Mouse (Mus musculus) right cerebral cortex, postnatal 4 days (tissue): ENCODE results near the gene Dsel.

Experiments used
- DNase-seq: peaks from one replicate; pipeline ENCODE4 v3.0.0-alpha.2; 2022

Gene Dsel

DNA sequence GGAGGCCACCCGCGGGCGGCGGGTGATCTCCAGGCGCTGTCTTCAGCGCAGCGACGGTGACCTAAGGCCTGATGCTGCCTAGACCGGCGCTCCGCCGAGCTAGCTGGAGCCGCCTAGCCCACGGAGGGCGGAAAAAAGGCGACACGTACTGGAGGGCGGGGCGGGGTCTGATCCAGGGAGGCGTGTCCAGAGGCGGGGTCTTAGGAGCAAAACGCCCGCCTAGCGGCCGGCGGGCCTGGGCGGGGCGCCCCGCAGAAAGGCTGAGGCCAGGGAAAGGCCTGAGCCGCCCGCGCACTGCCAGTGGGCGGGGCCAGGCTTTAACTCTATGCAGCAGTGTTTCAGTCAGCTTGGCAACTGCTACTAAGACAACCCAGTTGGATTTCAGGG lies at the start of gene Dsel:
TSS of gene Dsel (minus strand) at position 140 of the 387 bp plus-strand sequence.
- peak; percentile 87 for DNase-seq

DNA sequence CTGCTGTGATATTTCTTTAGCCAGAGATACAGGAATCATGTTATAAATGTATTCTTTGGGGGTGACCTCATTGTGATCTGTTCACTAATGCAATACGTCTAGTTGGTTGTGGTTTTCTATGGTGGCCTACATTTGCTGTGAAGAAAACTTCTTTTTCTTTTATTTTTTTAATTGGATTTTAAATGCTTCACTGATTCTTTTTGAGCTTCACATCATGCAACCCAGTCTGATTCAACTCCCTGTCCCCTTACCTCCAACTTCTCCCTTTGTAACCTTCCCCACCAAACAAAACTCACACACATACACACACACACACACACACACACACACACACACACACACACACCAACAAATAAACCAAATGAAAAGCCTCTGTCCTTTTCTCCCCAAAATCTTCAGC lies 46.7 kb upstream of the Dsel start:
- DNase-seq, result no peak

DNA sequence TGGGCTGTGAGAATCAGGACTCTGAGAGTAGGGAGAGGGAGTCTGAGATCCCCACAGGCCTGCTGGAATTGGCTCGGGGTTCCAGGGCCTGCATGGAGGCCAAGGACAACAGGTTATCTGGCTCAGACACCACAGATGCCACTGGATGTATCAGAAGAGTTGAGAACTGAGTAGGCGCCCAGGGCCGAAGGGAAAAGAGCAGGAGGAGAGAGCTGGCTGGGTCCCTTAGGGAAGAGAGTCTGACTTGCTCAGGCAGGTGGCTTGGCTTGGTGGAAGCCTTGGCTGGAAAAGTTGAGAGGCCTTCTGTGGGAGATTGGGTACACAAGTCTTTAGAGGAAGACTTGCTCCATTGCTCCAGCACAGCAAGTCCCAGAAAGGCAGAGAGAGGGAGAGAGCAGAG lies 18.6 kb upstream of the Dsel start:
- no peak for DNase-seq

DNA sequence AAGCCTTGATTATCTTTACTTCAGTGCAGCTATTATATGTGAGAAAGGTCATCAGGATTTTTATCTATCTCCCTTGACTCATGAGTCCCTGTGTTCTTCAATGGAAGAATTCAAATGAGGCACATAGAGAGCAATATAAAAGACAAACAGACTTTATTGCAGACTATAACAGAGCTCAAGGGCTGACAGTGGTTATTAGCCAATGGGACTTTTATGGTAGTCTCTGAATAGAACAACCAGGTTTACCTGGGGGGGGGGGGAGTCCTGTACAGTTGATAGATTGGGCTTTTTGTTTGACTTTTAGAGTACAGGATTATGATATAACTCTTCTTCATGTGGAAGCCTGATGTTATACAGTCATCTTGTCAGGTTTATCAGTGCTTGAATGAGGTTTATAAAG lies 11.1 kb upstream of the Dsel start:
- DNase-seq, result no peak

DNA sequence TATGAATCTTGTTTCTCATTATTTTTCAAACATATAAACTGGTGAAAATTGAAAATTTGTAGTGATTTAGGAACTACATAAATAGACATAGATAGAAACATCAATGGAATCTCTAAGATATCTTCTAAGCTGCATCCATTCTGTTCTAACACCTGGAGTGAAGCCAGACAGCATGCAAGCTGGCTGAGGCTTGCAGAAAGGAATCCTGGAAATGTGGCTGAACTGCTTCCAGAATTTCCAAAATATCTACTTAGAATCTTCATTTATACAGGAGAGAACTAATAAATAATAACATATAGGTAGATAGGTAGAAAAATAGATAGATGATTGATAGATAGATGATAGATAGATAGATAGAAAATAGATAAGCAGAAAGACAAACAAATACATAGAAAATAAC lies 8.5 kb upstream of the Dsel start:
- DNase-seq, result no peak

DNA sequence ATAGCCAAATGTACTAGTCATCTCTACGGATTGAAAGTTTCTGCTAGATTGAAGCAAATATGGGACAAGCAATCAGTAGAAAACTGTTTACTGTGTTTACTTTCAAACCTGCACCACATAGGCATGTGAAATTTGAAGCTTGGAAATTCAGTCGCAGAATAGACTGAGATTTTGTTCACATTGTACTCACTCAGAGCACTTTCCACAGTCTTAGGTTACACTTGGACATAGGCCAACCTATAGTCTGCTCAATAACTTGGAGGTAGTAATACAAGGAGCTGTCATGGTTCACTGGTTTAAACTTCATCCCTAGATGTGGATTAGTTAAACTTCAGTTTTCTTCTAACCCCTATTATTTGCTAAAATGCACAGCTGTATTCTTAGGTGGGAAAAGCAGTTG lies 749 bp upstream of the Dsel start:
- no peak for DNase-seq

DNA sequence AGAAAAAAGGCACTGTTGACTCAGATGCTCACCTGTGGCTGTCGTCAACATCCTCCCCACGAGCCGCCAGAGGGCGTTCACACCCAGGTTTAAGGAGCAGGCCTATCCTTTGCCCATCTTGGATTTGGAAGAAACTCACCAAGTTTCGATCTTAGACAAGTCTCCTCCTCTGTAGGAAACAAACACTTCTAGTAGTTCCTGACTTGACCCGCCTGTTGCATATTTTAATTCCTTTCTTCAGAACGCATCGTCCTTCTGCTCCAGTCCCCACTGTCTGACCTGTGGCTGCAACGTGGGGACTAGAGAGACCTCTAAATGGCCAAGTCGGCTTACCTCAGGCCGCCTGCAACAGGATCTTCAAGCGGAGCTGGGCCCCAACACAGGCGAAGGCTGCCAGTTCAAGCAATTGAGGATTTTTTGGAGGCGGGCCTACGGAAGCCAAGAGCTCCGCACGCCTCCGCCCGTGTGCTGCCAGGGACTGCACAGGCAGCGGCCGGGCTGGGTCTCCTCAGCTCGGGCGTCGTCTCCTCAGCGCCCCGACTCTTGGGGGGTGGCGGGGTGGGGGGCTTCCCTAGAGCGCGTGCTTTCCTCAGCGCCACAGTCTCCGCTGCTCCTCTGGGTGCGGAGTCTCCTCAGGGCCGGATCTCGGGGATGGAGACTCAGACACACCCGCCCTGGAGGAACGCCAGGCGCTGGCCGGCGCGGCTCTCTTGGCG lies 497 bp downstream of the Dsel start:
- DNase-seq, result peak; percentile 78

DNA sequence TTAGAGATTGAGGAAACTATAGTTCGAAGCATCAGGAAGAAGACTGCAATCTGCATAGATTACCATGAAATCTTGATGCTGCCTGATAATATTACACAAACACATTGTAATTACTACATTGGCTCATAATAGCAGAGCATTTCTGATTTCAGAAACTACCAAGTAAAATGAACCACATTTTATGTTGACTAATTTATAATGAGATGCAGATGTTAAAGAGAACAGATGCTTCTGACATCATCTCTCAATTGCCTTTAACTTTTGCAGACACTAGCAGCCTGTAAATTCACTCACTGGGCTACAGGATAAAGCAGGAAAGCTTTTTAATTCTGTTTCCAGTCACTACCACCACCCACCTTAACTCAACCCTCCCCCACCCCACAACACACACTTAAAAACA lies 6.9 kb downstream of the Dsel start:
- no peak for DNase-seq

DNA sequence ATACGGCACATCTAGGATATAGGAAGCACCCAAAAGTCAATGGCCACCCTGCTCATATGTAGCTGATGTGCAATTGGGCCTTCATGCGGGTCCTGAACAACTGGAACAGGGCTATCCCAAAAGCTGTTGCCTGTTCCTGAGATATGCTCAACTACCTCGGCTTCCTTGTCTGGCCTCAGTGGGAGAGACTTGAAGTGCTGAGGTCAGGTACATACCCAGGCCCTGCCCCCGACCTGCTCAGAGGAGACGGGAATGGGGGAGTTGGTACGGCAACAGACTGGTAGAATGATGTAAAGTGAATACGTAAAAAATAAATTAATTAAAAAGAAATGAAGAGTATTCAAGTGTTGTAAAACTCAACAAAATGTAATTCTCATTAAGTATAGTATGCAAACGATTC lies 12.3 kb downstream of the Dsel start:
- no peak for DNase-seq

DNA sequence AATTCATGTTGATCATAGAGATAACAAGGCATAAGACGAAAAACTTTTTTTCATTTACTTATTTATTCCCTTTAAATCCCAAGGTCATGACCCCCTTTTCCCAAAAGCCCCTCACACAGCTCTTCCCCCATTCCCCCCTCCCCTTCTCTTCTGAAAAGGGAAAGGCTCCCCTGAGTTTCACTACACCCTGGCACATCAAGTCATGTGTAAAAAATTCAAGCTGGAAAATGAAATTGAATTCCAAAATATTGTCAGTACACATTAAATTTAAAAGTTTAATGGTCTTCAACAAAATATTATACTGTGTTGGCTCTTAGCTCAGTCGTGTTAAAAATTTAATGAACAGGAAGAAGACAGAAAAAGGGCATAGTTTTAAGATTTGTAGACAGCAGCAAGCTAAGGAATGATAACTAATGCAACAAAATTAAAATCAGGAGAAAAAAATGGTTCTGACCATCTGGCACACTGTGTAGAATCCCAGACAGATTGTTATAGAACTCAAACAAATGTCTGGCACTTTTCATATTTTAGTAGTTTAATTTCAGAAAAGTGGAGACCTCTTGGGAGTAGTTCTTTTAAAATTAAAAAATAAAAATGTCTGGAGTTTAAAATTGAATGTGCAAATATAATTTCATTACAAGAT lies 31.0 kb downstream of the Dsel start:
- no peak for DNase-seq
